Mouse (Mus musculus) forebrain, embryonic 11.5 days (tissue): Measurements from ENCODE around the gene Nr5a2. TPM values are rescaled to one million over a fixed set of nuclear protein-coding genes. Genes with fewer than 3 reads are reported as not detected.

Source experiments
- ATAC-seq: fragments of 200-750 bp; cut with Nextera tagmentation; replicated peaks from 2 replicates; pipeline ENCODE4 v1.8.0; 2017; ENCODE audit warnings: moderate TSS enrichment; ENCODE audit not compliant: low FRiP score
- DNase-seq: peaks from one replicate; pipeline ENCODE4 v3.0.0-alpha.2; 2017; ENCODE audit warnings: low spot score
- H3K27ac ChIP-seq: fragments of 300-500 bp; sonication (generic); 2 replicates; pipeline ENCODE4 v1.5.1; 2014; ENCODE audit warnings: low read depth, low read length
- H3K27me3 ChIP-seq: fragments of 300-500 bp; sonication (generic); 2 replicates; pipeline ENCODE4 v1.6.1; 2014; ENCODE audit warnings: mild to moderate bottlenecking, low read length, mixed read lengths; ENCODE audit not compliant: control insufficient read depth, insufficient read depth
- H3K36me3 ChIP-seq: fragments of 300-500 bp; sonication (generic); 2 replicates; pipeline ENCODE4 v1.6.1; 2014; ENCODE audit warnings: mild to moderate bottlenecking, low read length, moderate library complexity, mixed read lengths; ENCODE audit not compliant: control insufficient read depth, insufficient read depth
- H3K4me1 ChIP-seq: fragments of 300-500 bp; sonication (generic); replicated peaks from 2 replicates; pipeline ENCODE4 v1.6.1; 2014; ENCODE audit warnings: low read length, mixed read lengths; ENCODE audit not compliant: control insufficient read depth, insufficient read depth
- H3K4me2 ChIP-seq: fragments of 300-500 bp; sonication (generic); 2 replicates; pipeline ENCODE4 v1.6.1; 2014; ENCODE audit warnings: low read depth, mild to moderate bottlenecking, low read length, moderate library complexity, mixed read lengths; ENCODE audit not compliant: severe bottlenecking
- H3K4me3 ChIP-seq: fragments of 300-500 bp; sonication (generic); 2 replicates; pipeline ENCODE4 v1.5.1; 2014; ENCODE audit warnings: low read depth, low read length
- H3K9ac ChIP-seq: fragments of 300-500 bp; sonication (generic); 2 replicates; pipeline ENCODE4 v1.6.1; 2014; ENCODE audit warnings: low read length
- H3K9me3 ChIP-seq: fragments of 300-500 bp; sonication (generic); 2 replicates; pipeline ENCODE4 v1.6.1; 2016; ENCODE audit warnings: low read length, mixed read lengths; ENCODE audit not compliant: control insufficient read depth
- WGBS: fragments of 180-500 bp; shearing (Covaris S2); extraction: QIAGEN DNeasy Blood & Tissue Kit; methylation state at CpG from one replicate; pipeline ENCODE4 v1.1.7; 2014; 5-methylcytosine and 5-hydroxymethylcytosine counted together
- polyA plus RNA-seq: library from polyadenylated mRNA; unstranded; fragments of >200 nt; fragmentation: Nextera tagmentation; extraction: Ambion mirVana; gene quantifications from 2 replicates; pipeline ENCODE4 v1.2.1, GENCODE M21; 2014

Gene Nr5a2
- polyA plus RNA-seq, 1 experiment from 2014 or later: 0.33 TPM

- Histone ChIP-seq H3K36me3 (no peaks in the 10 kb centered on the region), H3K27me3 (peaks cover 14% of the 10 kb centered on the region), H3K9ac (no peak overlapping the region), H3K4me3 (no peak overlapping the region), H3K27ac (no peak overlapping the region), H3K9me3 (no peaks in the 10 kb centered on the region), H3K4me1 (no peaks in the 10 kb centered on the region), H3K4me2 (no peak overlapping the region)
- 87% methylated on average over 12 of the region's 12 CpGs for WGBS
- no peak for DNase-seq
- no peak for ATAC-seq
These were observed 49.3 kb downstream of the Nr5a2 start for GRCm38 (mm10) chr1:136910741-136911593.

- Histone ChIP-seq H3K27me3 (peaks cover 14% of the 10 kb centered on the region), H3K4me3 (no peak overlapping the region), H3K36me3 (no peaks in the 10 kb centered on the region), H3K4me1 (no peaks in the 10 kb centered on the region), H3K27ac (no peak overlapping the region), H3K4me2 (no peak overlapping the region), H3K9ac (no peak overlapping the region), H3K9me3 (no peaks in the 10 kb centered on the region)
- WGBS: 71% methylated on average over 12 of the region's 12 CpGs
- DNase-seq (no peak), ATAC-seq (0 out of 2 replicates have a peak, but pooled peaks have one; percentile 24)
These were observed 50.1 kb downstream of the Nr5a2 start for GRCm38 (mm10) chr1:136910144-136910543.

DNA sequence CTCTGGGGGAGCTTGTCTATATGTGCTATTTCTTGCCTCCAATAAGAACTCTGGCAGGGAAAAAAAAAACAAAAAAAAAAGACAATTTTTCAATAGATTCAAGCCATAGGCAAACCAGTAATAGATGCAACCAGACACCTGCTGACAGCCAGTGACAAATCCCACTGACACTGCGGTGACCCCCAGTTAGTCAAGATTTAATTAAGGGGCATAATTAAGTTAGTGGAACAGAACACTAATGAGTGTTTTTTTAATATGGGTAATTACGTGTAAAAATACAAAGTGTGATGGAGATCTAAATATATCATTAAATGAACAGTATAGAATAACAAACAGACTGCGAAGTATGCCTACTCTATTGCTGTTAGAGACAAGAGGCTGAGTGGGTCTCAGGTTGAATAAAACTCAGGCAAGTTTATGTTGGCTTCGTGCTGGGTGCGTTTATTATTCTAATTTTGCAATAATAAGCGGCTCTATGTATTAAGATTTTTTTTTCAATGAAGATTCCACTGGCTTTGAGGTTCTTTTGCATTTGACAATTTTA, 50.7 kb downstream of the Nr5a2 start:
- no peak overlapping the region for H3K27ac ChIP-seq
- DNase-seq: no peak
- no peaks in the 10 kb centered on the region for H3K4me1 ChIP-seq
- peaks cover 14% of the 10 kb centered on the region for H3K27me3 ChIP-seq
- no peak overlapping the region for H3K9ac ChIP-seq
- WGBS: 61% methylated on average over 6 of the region's 6 CpGs
- no peak overlapping the region for H3K4me2 ChIP-seq
- H3K9me3 ChIP-seq: no peaks in the 10 kb centered on the region
- no peak overlapping the region for H3K4me3 ChIP-seq
- no peaks in the 10 kb centered on the region for H3K36me3 ChIP-seq
- peak; percentile 49 for ATAC-seq

DNA sequence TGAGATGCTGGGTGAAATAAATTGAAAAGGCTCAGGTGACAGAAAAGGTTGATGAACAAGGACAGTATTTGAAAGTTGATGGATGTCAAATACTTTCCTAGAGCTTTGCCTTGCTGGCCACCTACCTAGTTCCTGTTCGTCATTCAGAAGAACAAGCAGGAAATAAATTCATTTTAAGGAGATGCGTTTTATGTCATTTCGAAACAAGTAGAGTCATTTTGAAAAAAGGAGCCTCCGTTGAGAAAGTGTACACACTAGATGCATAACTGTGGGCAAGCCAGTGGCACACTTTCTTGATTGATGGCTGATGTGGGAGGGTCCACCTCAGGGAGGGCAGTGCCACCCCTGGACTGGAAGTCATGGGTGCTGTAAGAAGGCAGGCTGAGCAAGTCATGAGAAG, 62.1 kb downstream of the Nr5a2 start:
- WGBS: 88% methylated on average over 4 of the region's 4 CpGs
- no peak for ATAC-seq
- no peaks in the 10 kb centered on the region; the same call in 1 of the 2 replicates for H3K9me3 ChIP-seq

GRCm38 (mm10) chr1:136896351-136896750, 63.9 kb downstream of the Nr5a2 start:
- no peaks in the 10 kb centered on the region; the same call in 1 of the 2 replicates for H3K9me3 ChIP-seq
- no peaks in the 10 kb centered on the region for H3K27me3 ChIP-seq
- no peak overlapping the region for H3K27ac ChIP-seq
- 82% methylated on average over 6 of the region's 6 CpGs for WGBS
- no peaks in the 10 kb centered on the region for H3K36me3 ChIP-seq
- H3K4me2 ChIP-seq: no peak overlapping the region
- no peaks in the 10 kb centered on the region for H3K4me1 ChIP-seq
- H3K9ac ChIP-seq: no peak overlapping the region
- no peak overlapping the region for H3K4me3 ChIP-seq
- ATAC-seq (no peak), DNase-seq (no peak)

More for the DNA sequence above, 62.1 kb downstream of the Nr5a2 start:
- no peak overlapping the region for H3K4me3 ChIP-seq
- H3K27ac ChIP-seq: no peak overlapping the region
- no peak for DNase-seq
- no peak overlapping the region for H3K9ac ChIP-seq
- no peak overlapping the region for H3K4me2 ChIP-seq
- no peaks in the 10 kb centered on the region for H3K27me3 ChIP-seq
- H3K36me3 ChIP-seq: no peaks in the 10 kb centered on the region
- H3K4me1 ChIP-seq: no peaks in the 10 kb centered on the region

GRCm38 (mm10) chr1:136895877-136896276, 64.4 kb downstream of the Nr5a2 start:
- Histone ChIP-seq H3K4me2 (no peak overlapping the region), H3K36me3 (no peaks in the 10 kb centered on the region), H3K4me3 (no peak overlapping the region), H3K27me3 (no peaks in the 10 kb centered on the region), H3K4me1 (no peaks in the 10 kb centered on the region), H3K27ac (no peak overlapping the region), H3K9ac (no peak overlapping the region), H3K9me3 (no peaks in the 10 kb centered on the region)
- DNase-seq (no peak), ATAC-seq (no peak)
- WGBS: 92% methylated on average over 8 of the region's 8 CpGs

DNA sequence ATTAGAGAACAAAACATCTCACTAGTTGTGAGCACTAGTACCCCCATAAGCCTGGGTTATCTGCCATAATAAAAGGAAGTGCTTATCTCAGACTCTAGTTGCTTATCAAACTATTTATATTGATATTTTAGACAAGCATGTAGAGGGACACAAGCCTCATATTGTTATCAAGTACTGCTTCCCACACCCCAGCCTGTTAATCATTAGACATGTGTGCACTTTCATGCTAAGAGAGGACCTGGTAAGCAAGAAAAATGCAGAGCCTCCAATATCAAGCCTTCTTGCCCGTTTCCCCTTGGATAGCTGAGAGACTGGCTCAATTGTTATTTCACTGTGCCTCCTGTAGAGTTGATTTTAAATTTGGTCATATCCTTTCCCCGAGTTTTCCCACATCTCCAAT, 65.5 kb downstream of the Nr5a2 start:
- Histone ChIP-seq H3K4me2 (no peak overlapping the region), H3K9ac (no peak overlapping the region), H3K4me3 (no peak overlapping the region), H3K27me3 (no peaks in the 10 kb centered on the region), H3K4me1 (no peaks in the 10 kb centered on the region), H3K36me3 (no peaks in the 10 kb centered on the region), H3K27ac (no peak overlapping the region), H3K9me3 (no peaks in the 10 kb centered on the region)
- WGBS: 76% methylated on average over 2 of the region's 2 CpGs
- ATAC-seq (no peak), DNase-seq (no peak)

GRCm38 (mm10) chr1:136893162-136893561, 67.1 kb downstream of the Nr5a2 start:
- 82% methylated on average over 6 of the region's 6 CpGs for WGBS

More at GRCm38 (mm10) chr1:136893162-136893561, 67.1 kb downstream of the Nr5a2 start:
- Histone ChIP-seq H3K27ac (no peak overlapping the region), H3K4me1 (0 out of 2 replicates have a peak, but pooled peaks cover 3% of the 10 kb centered on the region), H3K4me3 (no peak overlapping the region), H3K9me3 (no peaks in the 10 kb centered on the region), H3K4me2 (no peak overlapping the region), H3K36me3 (no peaks in the 10 kb centered on the region), H3K9ac (no peak overlapping the region), H3K27me3 (no peaks in the 10 kb centered on the region)
- no peak for ATAC-seq
- DNase-seq: no peak
